Mouse (Mus musculus) brown adipose tissue, adult 24 weeks (tissue): ENCODE results near the gene Adamtsl5. TPM values are rescaled to one million over a fixed set of nuclear protein-coding genes. Genes with fewer than 3 reads are reported as not detected.
"Not testable (repeated sequence)": the region's sequence is repeated elsewhere in the genome, so short reads cannot be mapped to it uniquely, and the experiment has no call there.

Experiments used
- H3K27ac ChIP-seq: fragments of 200-500 bp; replicated peaks from 2 replicates; pipeline ENCODE4 v1.5.1; 2012; ENCODE audit warnings: low read depth, mild to moderate bottlenecking, low read length
- H3K4me1 ChIP-seq: fragments of 200-500 bp; 2 replicates; pipeline ENCODE4 v1.6.1; 2012; ENCODE audit warnings: low read length, mixed read lengths; ENCODE audit not compliant: control insufficient read depth, insufficient read depth, insufficient read length
- H3K4me3 ChIP-seq: fragments of 200-500 bp; 2 replicates; pipeline ENCODE4 v1.5.1; 2012; ENCODE audit warnings: low read depth, mild to moderate bottlenecking, low read length, moderate library complexity; ENCODE audit not compliant: insufficient read depth
- polyA plus RNA-seq: library from polyadenylated mRNA; stranded (reverse); fragments of >200 nt; gene quantifications from 2 replicates; pipeline ENCODE4 v1.2.4, GENCODE M21; 2012; ENCODE audit not compliant: missing spikeins, insufficient read depth, insufficient read length

Gene Adamtsl5
- polyA plus RNA-seq, 1 experiment, result 4.2 TPM

- Histone ChIP-seq H3K4me1 (no peaks in the 10 kb centered on the region), H3K4me3 (no peak overlapping the region)
Observed at GRCm38 (mm10) chr10:80357336-80357735, 9.1 kb upstream of the Adamtsl5 start.

GRCm38 (mm10) chr10:80356737-80357136 lies 8.5 kb upstream of the Adamtsl5 start:
- H3K27ac ChIP-seq, result no peak overlapping the region
- H3K4me1 ChIP-seq, result no peaks in the 10 kb centered on the region
- no peak overlapping the region for H3K4me3 ChIP-seq

More at GRCm38 (mm10) chr10:80357336-80357735, 9.1 kb upstream of the Adamtsl5 start:
- H3K27ac ChIP-seq, result no peak overlapping the region

- Histone ChIP-seq H3K4me1 (no peaks in the 10 kb centered on the region), H3K27ac (no peak within 1 kb of the TSS), H3K4me3 (no peak within 1 kb of the TSS)
Observed at GRCm38 (mm10) chr10:80356001-80356682, 7.9 kb upstream of the Adamtsl5 start, which contains the start of gene Plk5. Plk5 (plus strand) TSS chr10:80356459.

- H3K4me1 ChIP-seq, result no peaks in the 10 kb centered on the region
- no peak overlapping the region for H3K4me3 ChIP-seq
- no peak overlapping the region for H3K27ac ChIP-seq
Observed at GRCm38 (mm10) chr10:80355431-80355830, 7.2 kb upstream of the Adamtsl5 start.

GRCm38 (mm10) chr10:80352727-80353126 lies 4.5 kb upstream of the Adamtsl5 start:
- Histone ChIP-seq H3K27ac (no peak overlapping the region), H3K4me3 (no peak overlapping the region), H3K4me1 (no peaks in the 10 kb centered on the region; the same call in 1 of the 2 replicates)

- Histone ChIP-seq H3K4me1 (no peaks in the 10 kb centered on the region; the same call in 1 of the 2 replicates), H3K27ac (no peak overlapping the region)
Observed at GRCm38 (mm10) chr10:80351896-80352295, 3.7 kb upstream of the Adamtsl5 start.

GRCm38 (mm10) chr10:80350292-80350691 lies 2.1 kb upstream of the Adamtsl5 start:
- Histone ChIP-seq H3K4me3 (no peak overlapping the region), H3K27ac (no peak overlapping the region), H3K4me1 (no peaks in the 10 kb centered on the region; the same call in 1 of the 2 replicates)

More at GRCm38 (mm10) chr10:80351896-80352295, 3.7 kb upstream of the Adamtsl5 start:
- no peak overlapping the region for H3K4me3 ChIP-seq

- H3K4me3 ChIP-seq, result 0 out of 2 replicates have a peak overlapping the region, but pooled peaks have one; percentile 4
Observed at GRCm38 (mm10) chr10:80348981-80349380, 769 bp upstream of the Adamtsl5 start.

GRCm38 (mm10) chr10:80347514-80347967 lies 671 bp downstream of the Adamtsl5 start:
- H3K4me1 ChIP-seq, result no peaks in the 10 kb centered on the region; the same call in 1 of the 2 replicates
- H3K4me3 ChIP-seq, result peak overlapping the region; percentile 73
- H3K27ac ChIP-seq, result peak overlapping the region; percentile 23; the same call in 1 of the 2 replicates

More at GRCm38 (mm10) chr10:80348981-80349380, 769 bp upstream of the Adamtsl5 start:
- H3K27ac ChIP-seq, result no peak overlapping the region
- H3K4me1 ChIP-seq, result no peaks in the 10 kb centered on the region; the same call in 1 of the 2 replicates

GRCm38 (mm10) chr10:80345929-80346328 lies 2.3 kb downstream of the Adamtsl5 start:
- H3K27ac ChIP-seq, H3K4me1 ChIP-seq, H3K4me3 ChIP-seq: not testable (repeated sequence)

GRCm38 (mm10) chr10:80345122-80345521 lies 3.1 kb downstream of the Adamtsl5 start:
- Histone ChIP-seq H3K27ac (no peak overlapping the region), H3K4me1 (no peaks in the 10 kb centered on the region; the same call in 1 of the 2 replicates), H3K4me3 (no peak overlapping the region)

- Histone ChIP-seq H3K4me3 (no peak overlapping the region), H3K27ac (no peak overlapping the region), H3K4me1 (no peaks in the 10 kb centered on the region; the same call in 1 of the 2 replicates)
Observed at GRCm38 (mm10) chr10:80344131-80344661, 4.0 kb downstream of the Adamtsl5 start.

- Histone ChIP-seq H3K27ac (no peak overlapping the region), H3K4me3 (no peak overlapping the region)
Observed at GRCm38 (mm10) chr10:80343425-80343895, 4.8 kb downstream of the Adamtsl5 start.

GRCm38 (mm10) chr10:80342749-80343424 lies 5.3 kb downstream of the Adamtsl5 start:
- Histone ChIP-seq H3K4me3 (peak overlapping the region; percentile 32), H3K27ac (no peak overlapping the region), H3K4me1 (no peaks in the 10 kb centered on the region)

More at GRCm38 (mm10) chr10:80343425-80343895, 4.8 kb downstream of the Adamtsl5 start:
- H3K4me1 ChIP-seq, result no peaks in the 10 kb centered on the region; the same call in 1 of the 2 replicates

- H3K4me1 ChIP-seq, result no peaks in the 10 kb centered on the region
- H3K4me3 ChIP-seq, result peak overlapping the region; percentile 12
- H3K27ac ChIP-seq, result no peak overlapping the region
Observed at GRCm38 (mm10) chr10:80342305-80342748, 5.9 kb downstream of the Adamtsl5 start.
